Mouse (Mus musculus): ENCODE measurements around the gene Samd14.

- TF ChIP-seq POLR2A (IDR thresholded peaks at IDR 0.05; ENCODE audit: control insufficient read depth, extremely low read depth, insufficient read depth, low read length, poor library complexity) (no peak), CTCF (IDR thresholded peaks at IDR 0.05; ENCODE audit: borderline replicate concordance, control insufficient read depth, extremely low read depth, insufficient read depth, low read length, poor library complexity) (no peak)
These were observed 18.3 kb downstream of the Samd14 start for GRCm38 (mm10) chr11:95027850-95028470.

Data from thymus, adult 2 months (tissue).